In genomic region chr2:29967768-29968167, GRCm38 (mm10) we compare ENCODE assay signal across 8 mouse cellular contexts. TPM values are rescaled to one million over a fixed set of nuclear protein-coding genes. Genes with fewer than 3 reads are reported as not detected.
A peak's percentile ranks its signal among the peaks of the same experiment; 100 is the strongest.
DNase-seq lines count a peak whose midpoint lies in the region; ATAC-seq and TF ChIP-seq lines count a peak whose summit lies in the region.

No protein-coding gene starts in this region.

- peak; percentile 37; the same call in 1 of the 2 replicates for TF ChIP-seq POLR2A in heart, adult 2 months (IDR thresholded peaks at IDR 0.05; ENCODE audit: insufficient read depth, low read depth, low read length)

- no peak for TF ChIP-seq CTCF in heart, adult 2 months (IDR thresholded peaks at IDR 0.05)

- no peaks in the 10 kb centered on the region for H3K27me3 ChIP-seq in heart, adult 2 months (ENCODE audit: control insufficient read depth, insufficient read depth, low read length)
- H3K27me3 ChIP-seq in hindbrain, embryonic 12.5 days, result no peaks in the 10 kb centered on the region
- H3K27me3 ChIP-seq in midbrain, embryonic 12.5 days, result no peaks in the 10 kb centered on the region

- H3K9ac ChIP-seq in heart, adult 2 months (ENCODE audit: low read depth, low read length), result peak overlapping the region; percentile 76
- peak overlapping the region; percentile 60 for H3K9ac ChIP-seq in hindbrain, embryonic 12.5 days
- H3K9ac ChIP-seq in midbrain, embryonic 12.5 days (replicated peaks), result peak overlapping the region; percentile 43

- no peaks in the 10 kb centered on the region for H3K9me3 ChIP-seq in hindbrain, embryonic 12.5 days (replicated peaks)
- no peaks in the 10 kb centered on the region for H3K9me3 ChIP-seq in midbrain, embryonic 12.5 days

- peaks cover 31% of the 10 kb centered on the region for H3K4me1 ChIP-seq in heart, adult 2 months (ENCODE audit: control insufficient read depth, insufficient read depth, low read length)
- peaks cover 31% of the 10 kb centered on the region for H3K4me1 ChIP-seq in brown adipose tissue, adult 24 weeks (ENCODE audit: control insufficient read depth, insufficient read depth, insufficient read length, low read length)
- peaks cover 57% of the 10 kb centered on the region for H3K4me1 ChIP-seq in hindbrain, embryonic 12.5 days
- H3K4me1 ChIP-seq in midbrain, embryonic 12.5 days, result peaks cover 44% of the 10 kb centered on the region

- peak overlapping the region; percentile 16; the same call in 1 of the 2 replicates for H3K27ac ChIP-seq in heart, adult 2 months
- no peak overlapping the region for H3K27ac ChIP-seq in brown adipose tissue, adult 24 weeks (replicated peaks; ENCODE audit: low read depth, low read length)
- H3K27ac ChIP-seq in hindbrain, embryonic 12.5 days, result no peak overlapping the region
- no peak overlapping the region for H3K27ac ChIP-seq in midbrain, embryonic 12.5 days (replicated peaks)

- DNase-seq in heart, adult 2 months, result peak in 1 of 2 experiments; percentile 11
- DNase-seq in heart, postnatal 36 days, result no peak
- DNase-seq in layer of hippocampus, postnatal 36 days, result no peak
- no peak for DNase-seq in testis, postnatal 14 days (ENCODE audit: low spot score)

- peaks cover 55% of the 10 kb centered on the region for H3K36me3 ChIP-seq in heart, adult 2 months (ENCODE audit: control insufficient read depth, insufficient read depth, low read length)
- H3K36me3 ChIP-seq in hindbrain, embryonic 12.5 days, result peaks cover 17% of the 10 kb centered on the region; the same call in 1 of the 2 replicates
- H3K36me3 ChIP-seq in midbrain, embryonic 12.5 days, result peaks cover 19% of the 10 kb centered on the region

- peak overlapping the region; percentile 63 for H3K4me2 ChIP-seq in hindbrain, embryonic 12.5 days (replicated peaks)
- peak overlapping the region; percentile 66 for H3K4me2 ChIP-seq in midbrain, embryonic 12.5 days (replicated peaks)

- 7% methylated on average over 5 of the region's 5 CpGs for WGBS in heart, adult 2 months
- WGBS in hindbrain, embryonic 12.5 days, result 57% methylated on average over 5 of the region's 5 CpGs
- 60% methylated on average over 5 of the region's 5 CpGs for WGBS in midbrain, embryonic 12.5 days

- TF ChIP-seq EP300 in heart, adult 2 months (IDR thresholded peaks at IDR 0.05; ENCODE audit: insufficient read depth, low read depth, low read length), result 0 out of 2 replicates have a peak, but pooled peaks have one; percentile 25

- intact Hi-C loops in heart, adult 2 months (cut with DNase I), result loop anchor here (10.0 kb wide), 1 partner anchor 143 kb away; the partner anchor contains the start of gene Urm1
- intact Hi-C loops in heart, postnatal 36 days (cut with DNase I), result no loop called here

- peak overlapping the region; percentile 97 for H3K4me3 ChIP-seq in heart, adult 2 months
- peak overlapping the region; percentile 36 for H3K4me3 ChIP-seq in brown adipose tissue, adult 24 weeks (ENCODE audit: insufficient read depth, low read depth, low read length)
- peak overlapping the region; percentile 89 for H3K4me3 ChIP-seq in hindbrain, embryonic 12.5 days
- peak overlapping the region; percentile 96; the same call in 1 of the 2 replicates for H3K4me3 ChIP-seq in midbrain, embryonic 12.5 days

- ATAC-seq in hindbrain, embryonic 12.5 days (ENCODE audit: low FRiP score), result no peak
- no peak for ATAC-seq in midbrain, embryonic 12.5 days (ENCODE audit: low FRiP score, low read depth)
- ATAC-seq in erythroid progenitor cell, adult 5-6 weeks (replicated peaks; ENCODE audit: low FRiP score, poor library complexity, severe bottlenecking), result no peak

- H3K79me2 ChIP-seq in heart, adult 2 months (replicated peaks; ENCODE audit: control insufficient read depth, insufficient read depth, low read length), result peaks cover 3% of the 10 kb centered on the region

RNA-seq across cellular contexts. Expression of gene Sptan1, which starts 2.4 kb away (rescaled TPM):
- total RNA-seq in heart, adult 2 months (2021), result 100 to 1,000 TPM; 159 to 167 TPM
- polyA plus RNA-seq in heart, adult 2 months (2012; rRNA removed), result 130 and 163 TPM in 2 replicates
- 100 to 1,000 TPM; 193 to 213 TPM for total RNA-seq in heart, postnatal 36 days (2021)
- 81.3 and 132 TPM in 2 replicates for polyA plus RNA-seq in brown adipose tissue, adult 24 weeks (2012; ENCODE audit: insufficient read depth, insufficient read length, missing spikeins)
- 179 and 188 TPM in 2 replicates for polyA plus RNA-seq in hindbrain, embryonic 12.5 days (2016; fragmentation: Nextera tagmentation; extraction: Ambion mirVana)
- 166 and 169 TPM in 2 replicates for polyA plus RNA-seq in midbrain, embryonic 12.5 days (2016; fragmentation: Nextera tagmentation; extraction: Ambion mirVana)
- 100 to 1,000 TPM; 824 to 881 TPM for total RNA-seq in layer of hippocampus, postnatal 36 days (2021)
- 33.5 and 34.6 TPM in 2 replicates for total RNA-seq in erythroid progenitor cell, adult 5-6 weeks (2015; ENCODE audit: low replicate concordance)
- 16.2 and 17.8 TPM in 2 replicates for total RNA-seq in erythroid progenitor cell, adult 5-6 weeks (2017; ENCODE audit: low replicate concordance)

RNA-seq across cellular contexts. Expression of gene Gle1, which starts 32.5 kb away (rescaled TPM):
- total RNA-seq in heart, adult 2 months (2021), result 10 to 100 TPM; 23.8 to 25.6 TPM
- 14.9 and 25.5 TPM in 2 replicates for polyA plus RNA-seq in heart, adult 2 months (2012; rRNA removed)
- total RNA-seq in heart, postnatal 36 days (2021), result 10 to 100 TPM; 22.5 to 26.8 TPM
- 13.1 and 20.3 TPM in 2 replicates for polyA plus RNA-seq in brown adipose tissue, adult 24 weeks (2012; ENCODE audit: insufficient read depth, insufficient read length, missing spikeins)
- 69.1 and 72.5 TPM in 2 replicates for polyA plus RNA-seq in hindbrain, embryonic 12.5 days (2016; fragmentation: Nextera tagmentation; extraction: Ambion mirVana)
- 73.1 and 77.8 TPM in 2 replicates for polyA plus RNA-seq in midbrain, embryonic 12.5 days (2016; fragmentation: Nextera tagmentation; extraction: Ambion mirVana)
- total RNA-seq in layer of hippocampus, postnatal 36 days (2021), result 10 to 100 TPM; 38.7 to 45.5 TPM
- 15.5 and 39.8 TPM in 2 replicates for total RNA-seq in erythroid progenitor cell, adult 5-6 weeks (2015; ENCODE audit: low replicate concordance)
- total RNA-seq in erythroid progenitor cell, adult 5-6 weeks (2017; ENCODE audit: low replicate concordance), result 41.2 and 47.4 TPM in 2 replicates

Comparison
In these comparisons a context has a peak if more than half of its experiments do, and no peak if none do; other contexts are left out.
1. H3K4me3 ChIP-seq: peak in every context shown above with its lines; median percentile 97 in heart, adult 2 months; 96 in midbrain, embryonic 12.5 days; 89 in hindbrain, embryonic 12.5 days; 36 in brown adipose tissue, adult 24 weeks.
2. RNA of gene Sptan1, which starts 2.4 kb away (total RNA-seq): 824 to 881 TPM in layer of hippocampus, postnatal 36 days, 193 to 213 TPM in heart, postnatal 36 days and 159 to 167 TPM in heart, adult 2 months; 16.2 to 34.6 TPM in erythroid progenitor cell, adult 5-6 weeks; every median in the first group is over 4 times any median in the second.
3. Peak in every context shown above with its lines, with median percentiles within 50 percentile points of each other: H3K9ac ChIP-seq.